Mouse (Mus musculus): ENCODE data around the gene Pkdrej. TPM values are rescaled to one million over a fixed set of nuclear protein-coding genes. Genes with fewer than 3 reads are reported as not detected.
"Not testable (repeated sequence)": the region's sequence is repeated elsewhere in the genome, so short reads cannot be mapped to it uniquely, and the experiment has no call there.

Pkdrej gene
- polyA plus RNA-seq (2012): not detected in 2 replicates

DNA sequence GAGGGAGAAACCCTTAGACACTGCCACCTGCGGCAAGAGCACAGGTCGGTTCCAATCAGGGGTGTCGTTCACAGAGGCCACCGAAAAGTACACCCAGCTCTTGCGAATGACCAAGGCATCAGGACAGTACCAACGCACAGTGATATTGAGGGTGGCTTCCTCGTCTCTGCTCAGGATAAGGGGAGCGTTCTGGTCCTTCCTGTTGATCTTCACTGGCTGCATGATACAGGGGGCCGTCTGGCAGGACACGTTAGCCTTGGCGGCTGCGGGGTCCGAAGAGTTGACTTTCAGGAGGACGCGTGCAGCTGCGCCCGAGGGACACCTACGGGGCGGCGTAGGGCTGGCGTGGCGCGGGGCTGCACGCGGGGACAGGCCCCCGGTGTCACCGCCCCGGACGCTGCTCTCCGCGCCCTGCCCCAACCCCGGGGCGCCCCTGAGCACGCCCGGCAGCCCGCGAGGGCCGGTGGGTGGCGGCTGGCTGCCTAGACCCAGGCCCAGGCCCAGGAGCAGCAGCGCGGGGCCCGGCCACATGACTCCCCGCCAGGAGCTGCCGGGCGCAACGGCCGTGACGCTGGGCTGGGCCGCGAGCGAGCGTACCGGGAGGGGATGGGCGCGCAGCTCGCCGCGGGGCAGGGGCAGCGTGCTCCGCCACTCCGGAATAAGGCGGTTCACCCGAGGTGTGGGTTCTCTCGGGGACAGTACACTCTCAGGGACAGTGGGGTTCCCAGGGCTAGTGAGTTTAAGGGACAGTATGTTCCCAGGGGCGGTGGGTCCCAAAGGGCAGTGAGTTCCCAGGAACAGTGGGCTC lies at the start of gene Pkdrej:
TSS of gene Pkdrej (minus strand) at position 532 of the 808 bp plus-strand sequence.
- peaks cover 15% of the 10 kb centered on the region for H3K27me3 ChIP-seq (ENCODE audit: control insufficient read depth)
- peak within 1 kb of the TSS; percentile 62 for H3K4me3 ChIP-seq (replicated peaks)

DNA sequence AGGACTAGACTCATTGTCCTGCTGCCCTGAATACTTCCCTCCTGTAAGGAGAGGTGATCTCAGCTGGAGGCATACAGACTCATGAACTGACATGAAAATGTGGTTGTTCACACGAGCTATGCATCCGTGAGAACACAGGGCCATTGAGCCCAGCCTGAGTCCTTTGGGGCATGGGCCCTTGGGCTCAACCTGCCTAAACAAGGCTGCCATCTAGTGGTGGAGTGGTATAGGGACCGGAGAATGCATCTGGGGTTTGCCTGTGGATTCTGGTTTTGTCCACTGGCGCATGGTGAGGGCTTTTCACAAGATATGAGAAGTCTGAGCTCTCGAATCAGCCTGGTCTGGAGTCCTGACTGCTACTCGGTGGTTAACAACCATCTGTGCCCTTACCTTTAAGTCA lies 46.2 kb upstream of the Pkdrej start:
- H3K4me3 ChIP-seq (replicated peaks): no peak overlapping the region
- peaks cover 4% of the 10 kb centered on the region; the same call in 1 of the 2 replicates for H3K4me1 ChIP-seq (ENCODE audit: control insufficient read depth)
- peaks cover 100% of the 10 kb centered on the region for H3K36me3 ChIP-seq (ENCODE audit: control insufficient read depth)
- TF ChIP-seq TAL1 (IDR thresholded peaks at IDR 0.05; ENCODE audit: low read length) (no peak), GATA1 (IDR thresholded peaks at IDR 0.05; ENCODE audit: low read length) (no peak)
- H3K27me3 ChIP-seq (ENCODE audit: control insufficient read depth): no peaks in the 10 kb centered on the region
- H3K9me3 ChIP-seq (ENCODE audit: control insufficient read depth, low read length): no peaks in the 10 kb centered on the region

More for the DNA sequence above, at the start of gene Pkdrej:
- no peak for TF ChIP-seq GATA1 (IDR thresholded peaks at IDR 0.05; ENCODE audit: low read length)
- no peak for TF ChIP-seq TAL1 (IDR thresholded peaks at IDR 0.05; ENCODE audit: low read length)
- H3K36me3 ChIP-seq (ENCODE audit: control insufficient read depth): no peaks in the 10 kb centered on the region; the same call in 1 of the 2 replicates
- H3K4me1 ChIP-seq (ENCODE audit: control insufficient read depth): peaks cover 19% of the 10 kb centered on the region
- peaks cover 42% of the 10 kb centered on the region for H3K9me3 ChIP-seq (ENCODE audit: control insufficient read depth, low read length)

GRCm38 (mm10) chr15:85865913-85866312 lies 44.4 kb upstream of the Pkdrej start:
- H3K4me3 ChIP-seq (replicated peaks); H3K9me3 ChIP-seq (ENCODE audit: control insufficient read depth, low read length); H3K27me3 ChIP-seq (ENCODE audit: control insufficient read depth): not testable (repeated sequence)
- Histone ChIP-seq H3K4me1 (ENCODE audit: control insufficient read depth) (peaks cover 14% of the 10 kb centered on the region), H3K36me3 (ENCODE audit: control insufficient read depth) (peaks cover 100% of the 10 kb centered on the region)

DNA sequence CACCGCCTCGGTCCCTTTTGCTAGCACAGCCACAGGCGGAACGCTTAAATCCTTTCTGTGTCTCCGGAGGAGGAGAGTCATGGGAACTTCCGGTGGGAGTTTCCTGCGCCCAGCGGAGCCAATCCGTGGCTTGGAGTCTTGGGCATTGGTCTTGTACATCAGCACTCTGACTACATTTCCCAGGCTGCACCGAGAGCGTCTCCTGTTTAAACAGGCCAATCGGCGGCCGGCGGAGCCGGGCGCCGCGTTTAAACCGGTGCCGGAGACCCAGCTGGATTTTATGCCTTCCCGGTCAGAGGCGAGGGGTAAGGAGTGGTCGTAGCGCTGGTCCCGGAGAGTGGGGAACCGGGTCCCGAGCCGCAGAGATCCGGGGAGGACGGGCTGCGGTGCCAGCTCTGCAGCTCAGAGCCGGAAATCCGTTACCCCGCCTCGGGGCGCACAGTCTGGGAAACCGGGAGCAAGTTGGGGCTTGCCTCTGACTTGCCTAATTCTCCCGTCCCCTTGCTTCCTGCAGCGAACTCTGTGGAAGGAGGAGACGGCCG lies 38.0 kb upstream of the Pkdrej start, which contains the start of gene Gtse1:
TSS of gene Gtse1 (plus strand) at position 256 of the 542 bp plus-strand sequence.
- peaks cover 35% of the 10 kb centered on the region for H3K4me1 ChIP-seq (ENCODE audit: control insufficient read depth)

GRCm38 (mm10) chr15:85858980-85859489 lies 37.5 kb upstream of the Pkdrej start:
- peaks cover 35% of the 10 kb centered on the region for H3K4me1 ChIP-seq (ENCODE audit: control insufficient read depth)
- no peaks in the 10 kb centered on the region for H3K9me3 ChIP-seq (ENCODE audit: control insufficient read depth, low read length)

More for the DNA sequence above, 38.0 kb upstream of the Pkdrej start, which contains the start of gene Gtse1:
- peak within 1 kb of the TSS; percentile 92 for H3K4me3 ChIP-seq (replicated peaks)
- peaks cover 41% of the 10 kb centered on the region for H3K36me3 ChIP-seq (ENCODE audit: control insufficient read depth)
- no peaks in the 10 kb centered on the region for H3K27me3 ChIP-seq (ENCODE audit: control insufficient read depth)
- TF ChIP-seq GATA1 (IDR thresholded peaks at IDR 0.05; ENCODE audit: low read length): no peak
- TF ChIP-seq TAL1 (IDR thresholded peaks at IDR 0.05; ENCODE audit: low read length): no peak
- no peaks in the 10 kb centered on the region for H3K9me3 ChIP-seq (ENCODE audit: control insufficient read depth, low read length)

GRCm38 (mm10) chr15:85851656-85852392 lies 30.3 kb upstream of the Pkdrej start:
- H3K36me3 ChIP-seq (ENCODE audit: control insufficient read depth): peaks cover 9% of the 10 kb centered on the region
- no peaks in the 10 kb centered on the region for H3K9me3 ChIP-seq (ENCODE audit: control insufficient read depth, low read length)
- no peak overlapping the region for H3K4me3 ChIP-seq (replicated peaks)
- TF ChIP-seq TAL1 (IDR thresholded peaks at IDR 0.05; ENCODE audit: low read length) (no peak), GATA1 (IDR thresholded peaks at IDR 0.05; ENCODE audit: low read length) (no peak)
- peaks cover 4% of the 10 kb centered on the region for H3K4me1 ChIP-seq (ENCODE audit: control insufficient read depth)
- H3K27me3 ChIP-seq (ENCODE audit: control insufficient read depth): no peaks in the 10 kb centered on the region

More at GRCm38 (mm10) chr15:85858980-85859489, 37.5 kb upstream of the Pkdrej start:
- H3K27me3 ChIP-seq (ENCODE audit: control insufficient read depth): no peaks in the 10 kb centered on the region
- TF ChIP-seq GATA1 (IDR thresholded peaks at IDR 0.05; ENCODE audit: low read length) (no peak), TAL1 (IDR thresholded peaks at IDR 0.05; ENCODE audit: low read length) (no peak)
- peaks cover 36% of the 10 kb centered on the region for H3K36me3 ChIP-seq (ENCODE audit: control insufficient read depth)
- H3K4me3 ChIP-seq (replicated peaks): peak overlapping the region; percentile 92

GRCm38 (mm10) chr15:85845071-85845470 lies 23.5 kb upstream of the Pkdrej start:
- Histone ChIP-seq H3K27me3 (ENCODE audit: control insufficient read depth) (no peaks in the 10 kb centered on the region), H3K4me3 (replicated peaks) (no peak overlapping the region), H3K9me3 (ENCODE audit: control insufficient read depth, low read length) (no peaks in the 10 kb centered on the region), H3K4me1 (ENCODE audit: control insufficient read depth) (peaks cover 21% of the 10 kb centered on the region), H3K36me3 (ENCODE audit: control insufficient read depth) (peaks cover 17% of the 10 kb centered on the region; the same call in 1 of the 2 replicates)
- TF ChIP-seq TAL1 (IDR thresholded peaks at IDR 0.05; ENCODE audit: low read length): no peak
- no peak for TF ChIP-seq GATA1 (IDR thresholded peaks at IDR 0.05; ENCODE audit: low read length)

DNA sequence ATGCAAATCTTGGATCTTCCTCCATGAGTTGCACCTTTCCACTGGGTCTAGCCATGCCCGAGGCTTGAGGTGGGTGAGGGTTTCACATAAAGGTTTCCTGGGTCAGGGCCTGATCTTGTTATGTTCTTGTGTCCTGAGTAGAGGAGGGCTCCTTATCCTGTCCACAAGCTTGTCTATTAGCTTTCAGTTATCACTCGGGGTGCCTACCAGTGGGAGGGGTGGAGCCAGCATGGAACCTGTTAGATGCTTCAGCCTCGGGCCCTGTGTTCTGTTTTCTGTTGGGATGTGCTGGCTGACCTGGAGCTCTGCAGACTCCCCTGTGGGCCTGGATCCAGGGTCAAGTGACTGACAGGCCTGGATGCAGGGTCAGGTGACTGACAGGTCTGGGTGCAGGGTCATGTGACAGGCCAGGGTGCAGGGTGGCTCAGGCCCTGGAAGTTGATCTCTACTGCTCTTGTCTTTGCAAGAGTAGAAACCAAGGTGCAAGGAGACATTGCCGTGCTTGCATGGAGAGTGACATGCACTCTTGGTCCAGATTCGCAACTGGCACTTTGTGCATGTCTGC lies 20.3 kb upstream of the Pkdrej start:
- TF ChIP-seq GATA1 (IDR thresholded peaks at IDR 0.05; ENCODE audit: low read length) (no peak), TAL1 (IDR thresholded peaks at IDR 0.05; ENCODE audit: low read length) (no peak)
- no peak overlapping the region for H3K4me3 ChIP-seq (replicated peaks)
- peaks cover 17% of the 10 kb centered on the region; the same call in 1 of the 2 replicates for H3K36me3 ChIP-seq (ENCODE audit: control insufficient read depth)
- peaks cover 21% of the 10 kb centered on the region for H3K4me1 ChIP-seq (ENCODE audit: control insufficient read depth)
- H3K9me3 ChIP-seq (ENCODE audit: control insufficient read depth, low read length): no peaks in the 10 kb centered on the region
- no peaks in the 10 kb centered on the region for H3K27me3 ChIP-seq (ENCODE audit: control insufficient read depth)

All from erythroblast, embryonic 14.5 days (primary cell).